Mouse (Mus musculus) CH12.LX (cell line): ENCODE measurements around the gene Olfr178.

ENCODE experiments used
- BHLHE40 ChIP-seq: IDR thresholded peaks from 2 replicates; pipeline ENCODE4 v1.6.1; 2011; ENCODE audit warnings: mild to moderate bottlenecking, low read depth, low read length, improper control_type of control experiment
- CHD1 ChIP-seq: IDR thresholded peaks from 2 replicates; pipeline ENCODE4 v1.6.1; 2012; ENCODE audit warnings: low read depth, low read length, improper control_type of control experiment, inconsistent platforms
- EP300 ChIP-seq: IDR thresholded peaks from 2 replicates; pipeline ENCODE4 v1.6.1; 2011; ENCODE audit warnings: low read length, improper control_type of control experiment
- JUND ChIP-seq: conservative IDR thresholded peaks from 2 replicates; pipeline ENCODE4 v1.6.1; 2011; ENCODE audit warnings: low read depth, low read length, improper control_type of control experiment
- MEF2A ChIP-seq: IDR thresholded peaks from 2 replicates; pipeline ENCODE4 v1.6.1; 2014; ENCODE audit warnings: low read depth, mild to moderate bottlenecking, inconsistent platforms, low read length, improper control_type of control experiment, borderline replicate concordance
- NELFE ChIP-seq: IDR thresholded peaks from 2 replicates; pipeline ENCODE4 v1.6.1; 2011; ENCODE audit warnings: low read depth, low read length, improper control_type of control experiment
- UBTF ChIP-seq: IDR thresholded peaks from 2 replicates; pipeline ENCODE4 v1.6.1; 2012; ENCODE audit warnings: low read depth, mild to moderate bottlenecking, inconsistent platforms, low read length, improper control_type of control experiment, moderate library complexity
- ZNF384 ChIP-seq: IDR thresholded peaks from 2 replicates; pipeline ENCODE4 v1.6.1; 2012; ENCODE audit warnings: low read depth, low read length, improper control_type of control experiment, inconsistent platforms

GRCm38 (mm10) chr16:58884416-58884815, 7.4 kb downstream of the Olfr178 start:
- TF ChIP-seq UBTF (no peak), BHLHE40 (no peak), EP300 (no peak), ZNF384 (no peak), MEF2A (no peak), CHD1 (no peak), NELFE (no peak), JUND (no peak)
